ENCODE assay signal across 9 mouse cellular contexts in genomic region chr11:118043293-118043907, GRCm38 (mm10). TPM values are rescaled to one million over a fixed set of nuclear protein-coding genes. Genes with fewer than 3 reads are reported as not detected.
A peak's percentile ranks its signal among the peaks of the same experiment; 100 is the strongest.
DNase-seq lines count a peak whose midpoint lies in the region; ATAC-seq and TF ChIP-seq lines count a peak whose summit lies in the region.
"Had no signal": no experiment of that assay in that cellular context is flagged by ENCODE, and none has a peak within 500 bp of the region (broad histone marks: within the 10 kb centered on the region; RNA-seq: fewer than 3 reads in every experiment).

No protein-coding gene starts in this region.

- H3K9me3 ChIP-seq in hindbrain, embryonic 10.5 days: no peaks in the 10 kb centered on the region
- H3K9me3 ChIP-seq in hindbrain, embryonic 11.5 days (ENCODE audit: control insufficient read depth, low read length): no peaks in the 10 kb centered on the region
- H3K9me3 ChIP-seq in heart, postnatal 0 days (replicated peaks; ENCODE audit: control insufficient read depth, low read length): no peaks in the 10 kb centered on the region
- H3K9me3 ChIP-seq: neural tube, embryonic 12.5 days had no signal

- 0 out of 2 replicates have a peak, but pooled peaks have one; percentile 1 for TF ChIP-seq CTCF in cortical plate, adult 2 months (IDR thresholded peaks at IDR 0.05; ENCODE audit: extremely low read depth, insufficient read depth, low read length)
- peak; percentile 39 for TF ChIP-seq CTCF in heart, postnatal 0 days (IDR thresholded peaks at IDR 0.05; ENCODE audit: low read depth)

- H3K27me3 ChIP-seq in hindbrain, embryonic 10.5 days (ENCODE audit: insufficient read depth, poor library complexity, severe bottlenecking): no peaks in the 10 kb centered on the region
- no peaks in the 10 kb centered on the region for H3K27me3 ChIP-seq in hindbrain, embryonic 11.5 days (ENCODE audit: control insufficient read depth, insufficient read depth, low read length)
- H3K27me3 ChIP-seq in heart, postnatal 0 days (ENCODE audit: control insufficient read depth, insufficient read depth, low read length): no peaks in the 10 kb centered on the region
- H3K27me3 ChIP-seq: neural tube, embryonic 12.5 days had no signal

- no peak overlapping the region for H3K4me3 ChIP-seq in hindbrain, embryonic 10.5 days
- no peak overlapping the region for H3K4me3 ChIP-seq in hindbrain, embryonic 11.5 days (ENCODE audit: low read depth, low read length)
- H3K4me3 ChIP-seq in cortical plate, adult 2 months (ENCODE audit: insufficient read depth, low read length): no peak overlapping the region
- H3K4me3 ChIP-seq in heart, postnatal 0 days (ENCODE audit: low read depth, low read length): no peak overlapping the region
- H3K4me3 ChIP-seq: neural tube, embryonic 12.5 days had no signal

- peak overlapping the region; percentile 57 for H3K27ac ChIP-seq in hindbrain, embryonic 10.5 days
- no peak overlapping the region for H3K27ac ChIP-seq in hindbrain, embryonic 11.5 days (ENCODE audit: low read depth, low read length)
- peak overlapping the region; percentile 91 for H3K27ac ChIP-seq in cortical plate, adult 2 months (ENCODE audit: insufficient read depth, low read length)
- no peak overlapping the region for H3K27ac ChIP-seq in heart, postnatal 0 days (ENCODE audit: low read depth)
- H3K27ac ChIP-seq: neural tube, embryonic 12.5 days had no signal

- DNase-seq in hindbrain, embryonic 10.5 days (ENCODE audit: low spot score): peak; percentile 16
- DNase-seq in hindbrain, embryonic 11.5 days (ENCODE audit: low spot score): no peak
- peak; percentile 71 for DNase-seq in heart, postnatal 0 days (ENCODE audit: low spot score)
- DNase-seq in kidney, postnatal 25 days: peak; percentile 81 to 91
- DNase-seq in lung, postnatal 25 days (ENCODE audit: low spot score): peak; percentile 32
- DNase-seq in telencephalon, adult 2 months (ENCODE audit: low read depth, low spot score): peak; percentile 60
- no peak for DNase-seq in B cell, adult 2 months

- no peak overlapping the region for H3K9ac ChIP-seq in hindbrain, embryonic 11.5 days (ENCODE audit: low read depth, low read length)
- H3K9ac ChIP-seq in heart, postnatal 0 days (replicated peaks; ENCODE audit: low read depth, low read length): no peak overlapping the region
- H3K9ac ChIP-seq: neural tube, embryonic 12.5 days had no signal

- WGBS in hindbrain, embryonic 10.5 days: 69% methylated on average over 14 of the region's 14 CpGs
- WGBS in hindbrain, embryonic 11.5 days: 64% methylated on average over 13 of the region's 14 CpGs
- 37% methylated on average over 13 of the region's 14 CpGs for WGBS in heart, postnatal 0 days

- H3K4me1 ChIP-seq in hindbrain, embryonic 10.5 days (replicated peaks): peaks cover 16% of the 10 kb centered on the region
- no peaks in the 10 kb centered on the region for H3K4me1 ChIP-seq in hindbrain, embryonic 11.5 days (replicated peaks; ENCODE audit: control insufficient read depth, insufficient read depth, low read length)
- no peaks in the 10 kb centered on the region for H3K4me1 ChIP-seq in cortical plate, adult 2 months (ENCODE audit: control insufficient read depth, insufficient read depth, low read length)
- H3K4me1 ChIP-seq in heart, postnatal 0 days (ENCODE audit: control insufficient read depth, insufficient read depth): no peaks in the 10 kb centered on the region; the same call in 1 of the 2 replicates

- H3K4me2 ChIP-seq in hindbrain, embryonic 11.5 days (replicated peaks; ENCODE audit: low read depth, low read length): no peak overlapping the region
- H3K4me2 ChIP-seq in heart, postnatal 0 days (ENCODE audit: low read depth, low read length): no peak overlapping the region
- H3K4me2 ChIP-seq: neural tube, embryonic 12.5 days had no signal

- no peaks in the 10 kb centered on the region for H3K36me3 ChIP-seq in hindbrain, embryonic 10.5 days
- no peaks in the 10 kb centered on the region for H3K36me3 ChIP-seq in hindbrain, embryonic 11.5 days (ENCODE audit: control insufficient read depth, insufficient read depth, low read length)
- no peaks in the 10 kb centered on the region for H3K36me3 ChIP-seq in heart, postnatal 0 days (replicated peaks; ENCODE audit: control insufficient read depth, insufficient read depth, low read length)
- H3K36me3 ChIP-seq: neural tube, embryonic 12.5 days had no signal

- TF ChIP-seq EP300 in heart, postnatal 0 days (IDR thresholded peaks at IDR 0.05; ENCODE audit: low read depth): no peak

- ATAC-seq in hindbrain, embryonic 11.5 days (ENCODE audit: low FRiP score): no peak
- peak; percentile 75 for ATAC-seq in heart, postnatal 0 days (ENCODE audit: insufficient read depth, low read depth)

- no peak for TF ChIP-seq POLR2A in cortical plate, adult 2 months (IDR thresholded peaks at IDR 0.05; ENCODE audit: extremely low read depth, insufficient read depth, low read length)

RNA-seq across cellular contexts. Expression of gene Pgs1, which starts 57.3 kb away (rescaled TPM):
- 46.2 and 51.9 TPM in 2 replicates for polyA plus RNA-seq in hindbrain, embryonic 10.5 days (2016; fragmentation: Nextera tagmentation; extraction: Ambion mirVana)
- 38.6 and 39.1 TPM in 2 replicates for polyA plus RNA-seq in hindbrain, embryonic 11.5 days (2014; fragmentation: Nextera tagmentation; extraction: Ambion mirVana)
- polyA plus RNA-seq in cortical plate, adult 2 months (2012; rRNA removed): 81.6 and 86.6 TPM in 2 replicates
- 27.2 and 33.0 TPM in 2 replicates for total RNA-seq in heart, postnatal 0 days (2014; rRNA removed; ENCODE audit: low replicate concordance)
- 20.3 and 21.8 TPM in 2 replicates for polyA plus RNA-seq in heart, postnatal 0 days (2015; fragmentation: Nextera tagmentation; extraction: Ambion mirVana)

Comparison
In these comparisons a context has a peak if more than half of its experiments do, and no peak if none do; other contexts are left out.
1. DNase-seq: peak in hindbrain, embryonic 10.5 days (single experiment), heart, postnatal 0 days (single experiment), kidney, postnatal 25 days (2 of 2), lung, postnatal 25 days (single experiment) and telencephalon, adult 2 months (single experiment); none in hindbrain, embryonic 11.5 days (single experiment) and B cell, adult 2 months (0 of 2).
2. H3K27ac ChIP-seq: peak in hindbrain, embryonic 10.5 days (single experiment) and cortical plate, adult 2 months (single experiment); none in hindbrain, embryonic 11.5 days (single experiment) and heart, postnatal 0 days (single experiment).